Mouse (Mus musculus): Measurements from ENCODE around the gene Tbc1d2b. TPM values are rescaled to one million over a fixed set of nuclear protein-coding genes. Genes with fewer than 3 reads are reported as not detected.

Tbc1d2b gene
- polyA plus RNA-seq, 1 experiment from 2014 or later: 5.2 TPM

- no peak overlapping the region for H3K4me2 ChIP-seq (replicated peaks; ENCODE audit: low read depth)
- TF ChIP-seq CTCF (IDR thresholded peaks at IDR 0.05; ENCODE audit: low read depth): no peak
- H3K9me3 ChIP-seq (ENCODE audit: control insufficient read depth): no peaks in the 10 kb centered on the region
- peaks cover 37% of the 10 kb centered on the region for H3K36me3 ChIP-seq (ENCODE audit: control insufficient read depth, insufficient read depth)
- no peaks in the 10 kb centered on the region for H3K27me3 ChIP-seq (replicated peaks; ENCODE audit: control insufficient read depth, insufficient read depth, low read length)
- peaks cover 4% of the 10 kb centered on the region; the same call in 1 of the 2 replicates for H3K4me1 ChIP-seq (replicated peaks; ENCODE audit: control insufficient read depth, insufficient read depth, low read length)
- 78% methylated on average over 7 of the region's 7 CpGs for WGBS
- no peak overlapping the region for H3K27ac ChIP-seq (ENCODE audit: low read depth, low read length)
- ATAC-seq: no peak
- no peak overlapping the region for H3K4me3 ChIP-seq (ENCODE audit: low read depth, low read length)
- no peak overlapping the region for H3K9ac ChIP-seq (ENCODE audit: low read depth, low read length)
These were observed 23.3 kb downstream of the Tbc1d2b start for GRCm38 (mm10) chr9:90247316-90247715.

- Histone ChIP-seq H3K4me2 (replicated peaks; ENCODE audit: low read depth) (no peak overlapping the region), H3K9me3 (ENCODE audit: control insufficient read depth) (no peaks in the 10 kb centered on the region), H3K27ac (ENCODE audit: low read depth, low read length) (no peak overlapping the region), H3K36me3 (ENCODE audit: control insufficient read depth, insufficient read depth) (peaks cover 38% of the 10 kb centered on the region), H3K27me3 (replicated peaks; ENCODE audit: control insufficient read depth, insufficient read depth, low read length) (no peaks in the 10 kb centered on the region), H3K4me3 (ENCODE audit: low read depth, low read length) (no peak overlapping the region), H3K4me1 (replicated peaks; ENCODE audit: control insufficient read depth, insufficient read depth, low read length) (no peaks in the 10 kb centered on the region), H3K9ac (ENCODE audit: low read depth, low read length) (no peak overlapping the region)
- WGBS: 94% methylated on average over 5 of the region's 5 CpGs
- ATAC-seq: no peak
- no peak for TF ChIP-seq CTCF (IDR thresholded peaks at IDR 0.05; ENCODE audit: low read depth)
These were observed 24.8 kb downstream of the Tbc1d2b start for GRCm38 (mm10) chr9:90245781-90246180.

- no peak overlapping the region for H3K9ac ChIP-seq (ENCODE audit: low read depth, low read length)
- ATAC-seq: no peak
- no peaks in the 10 kb centered on the region for H3K9me3 ChIP-seq (ENCODE audit: control insufficient read depth)
- H3K4me2 ChIP-seq (replicated peaks; ENCODE audit: low read depth): no peak overlapping the region
- no peak overlapping the region for H3K27ac ChIP-seq (ENCODE audit: low read depth, low read length)
- peaks cover 38% of the 10 kb centered on the region for H3K36me3 ChIP-seq (ENCODE audit: control insufficient read depth, insufficient read depth)
- 87% methylated on average over 6 of the region's 6 CpGs for WGBS
- no peaks in the 10 kb centered on the region for H3K27me3 ChIP-seq (replicated peaks; ENCODE audit: control insufficient read depth, insufficient read depth, low read length)
- no peaks in the 10 kb centered on the region for H3K4me1 ChIP-seq (replicated peaks; ENCODE audit: control insufficient read depth, insufficient read depth, low read length)
- H3K4me3 ChIP-seq (ENCODE audit: low read depth, low read length): no peak overlapping the region
- no peak for TF ChIP-seq CTCF (IDR thresholded peaks at IDR 0.05; ENCODE audit: low read depth)
These were observed 25.4 kb downstream of the Tbc1d2b start for GRCm38 (mm10) chr9:90245206-90245605.

GRCm38 (mm10) chr9:90244301-90245151, 26.1 kb downstream of the Tbc1d2b start:
- Histone ChIP-seq H3K9ac (ENCODE audit: low read depth, low read length) (no peak overlapping the region), H3K27ac (ENCODE audit: low read depth, low read length) (no peak overlapping the region), H3K4me3 (ENCODE audit: low read depth, low read length) (no peak overlapping the region), H3K4me1 (replicated peaks; ENCODE audit: control insufficient read depth, insufficient read depth, low read length) (no peaks in the 10 kb centered on the region), H3K27me3 (replicated peaks; ENCODE audit: control insufficient read depth, insufficient read depth, low read length) (no peaks in the 10 kb centered on the region), H3K36me3 (ENCODE audit: control insufficient read depth, insufficient read depth) (peaks cover 38% of the 10 kb centered on the region), H3K9me3 (ENCODE audit: control insufficient read depth) (no peaks in the 10 kb centered on the region), H3K4me2 (replicated peaks; ENCODE audit: low read depth) (no peak overlapping the region)
- 0 out of 2 replicates have a peak, but pooled peaks have one; percentile 10 for TF ChIP-seq CTCF (IDR thresholded peaks at IDR 0.05; ENCODE audit: low read depth)
- 86% methylated on average over 15 of the region's 15 CpGs for WGBS
- no peak for ATAC-seq

- H3K27ac ChIP-seq (ENCODE audit: low read depth, low read length): no peak overlapping the region
- ATAC-seq: no peak
These were observed 27.7 kb downstream of the Tbc1d2b start for GRCm38 (mm10) chr9:90242855-90243254.

GRCm38 (mm10) chr9:90242291-90242690, 28.3 kb downstream of the Tbc1d2b start:
- TF ChIP-seq CTCF (IDR thresholded peaks at IDR 0.05; ENCODE audit: low read depth): no peak
- Histone ChIP-seq H3K4me2 (replicated peaks; ENCODE audit: low read depth) (no peak overlapping the region), H3K4me3 (ENCODE audit: low read depth, low read length) (no peak overlapping the region), H3K27me3 (replicated peaks; ENCODE audit: control insufficient read depth, insufficient read depth, low read length) (no peaks in the 10 kb centered on the region), H3K9me3 (ENCODE audit: control insufficient read depth) (no peaks in the 10 kb centered on the region), H3K9ac (ENCODE audit: low read depth, low read length) (no peak overlapping the region), H3K4me1 (replicated peaks; ENCODE audit: control insufficient read depth, insufficient read depth, low read length) (no peaks in the 10 kb centered on the region), H3K36me3 (ENCODE audit: control insufficient read depth, insufficient read depth) (peaks cover 46% of the 10 kb centered on the region), H3K27ac (ENCODE audit: low read depth, low read length) (no peak overlapping the region)
- no peak for ATAC-seq
- WGBS: 91% methylated on average over 6 of the region's 6 CpGs

More at GRCm38 (mm10) chr9:90242855-90243254, 27.7 kb downstream of the Tbc1d2b start:
- 72% methylated on average over 7 of the region's 7 CpGs for WGBS
- Histone ChIP-seq H3K27me3 (replicated peaks; ENCODE audit: control insufficient read depth, insufficient read depth, low read length) (no peaks in the 10 kb centered on the region), H3K4me1 (replicated peaks; ENCODE audit: control insufficient read depth, insufficient read depth, low read length) (no peaks in the 10 kb centered on the region), H3K9me3 (ENCODE audit: control insufficient read depth) (no peaks in the 10 kb centered on the region), H3K4me3 (ENCODE audit: low read depth, low read length) (no peak overlapping the region), H3K9ac (ENCODE audit: low read depth, low read length) (no peak overlapping the region), H3K4me2 (replicated peaks; ENCODE audit: low read depth) (no peak overlapping the region), H3K36me3 (ENCODE audit: control insufficient read depth, insufficient read depth) (peaks cover 47% of the 10 kb centered on the region)
- no peak for TF ChIP-seq CTCF (IDR thresholded peaks at IDR 0.05; ENCODE audit: low read depth)

Data from intestine, postnatal 0 days (tissue).